Mouse (Mus musculus): Measurements from ENCODE around the gene Myf6.

The Myf6 gene

GRCm38 (mm10) chr10:107494568-107494967, at the start of gene Myf6:
TSS of gene Myf6 (minus strand) at chr10:107494737.
- no peak for DNase-seq

GRCm38 (mm10) chr10:107543026-107543425, 48.5 kb upstream of the Myf6 start:
- DNase-seq = no peak

DNA sequence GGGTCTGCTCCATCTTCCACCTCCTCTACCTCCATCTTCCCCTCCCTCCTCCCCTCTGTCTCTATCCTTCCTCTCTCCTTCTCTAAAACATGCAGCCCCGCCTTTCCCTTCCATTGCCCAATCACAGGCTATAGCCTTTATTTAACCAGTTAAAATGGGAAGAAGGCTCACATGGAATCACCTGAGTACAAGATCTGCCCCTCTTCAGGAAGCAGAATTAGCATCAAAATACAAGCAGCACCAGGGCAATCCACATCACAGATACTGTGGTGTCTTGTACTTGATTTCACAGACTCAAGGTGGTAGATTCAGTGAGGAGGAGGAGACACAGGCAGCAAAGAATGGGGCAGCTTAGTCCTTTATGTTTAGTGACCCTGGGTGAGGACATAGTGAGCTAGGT, 34.2 kb upstream of the Myf6 start:
- no peak for DNase-seq

DNA sequence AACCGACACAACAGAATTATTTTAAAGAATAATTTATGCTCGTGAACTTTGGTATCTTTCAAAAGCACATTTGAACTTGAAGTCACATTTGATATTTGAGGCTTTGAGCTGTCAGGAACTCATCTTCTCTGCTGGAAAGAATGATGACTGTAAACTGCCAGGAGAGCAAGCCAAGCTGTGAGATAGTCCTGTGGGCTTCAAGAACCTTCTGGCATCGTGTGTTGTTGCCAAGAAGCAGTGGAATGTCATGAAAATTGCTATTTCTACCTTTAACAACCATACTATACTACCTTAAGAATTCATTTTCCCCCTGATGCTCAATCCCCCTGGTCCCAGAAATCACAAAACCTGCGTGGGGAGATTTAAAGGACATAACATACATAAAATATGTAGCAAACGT, 24.7 kb upstream of the Myf6 start:
- DNase-seq = no peak

GRCm38 (mm10) chr10:107516641-107517040, 22.1 kb upstream of the Myf6 start:
- DNase-seq = no peak

GRCm38 (mm10) chr10:107514735-107515134, 20.2 kb upstream of the Myf6 start:
- DNase-seq = no peak

DNA sequence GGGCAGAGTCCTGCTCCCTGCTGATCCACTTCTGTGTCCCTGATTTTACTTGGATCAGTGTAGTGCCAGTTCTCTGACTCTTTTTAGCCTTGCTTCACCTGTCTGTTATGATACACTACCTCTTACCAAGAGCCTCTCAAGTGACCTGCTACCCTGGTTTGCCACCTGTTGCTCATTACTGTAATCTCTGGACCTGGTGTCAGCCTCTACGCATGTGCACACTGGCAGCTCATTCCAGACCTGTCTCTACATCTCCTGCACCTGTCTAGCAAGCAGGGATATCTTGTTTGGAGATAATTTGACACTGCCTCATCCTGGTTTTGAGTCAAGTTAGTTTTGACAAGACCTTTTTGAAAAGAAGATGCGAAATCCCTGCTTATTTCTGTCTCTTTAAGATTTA, 11.9 kb upstream of the Myf6 start:
- DNase-seq = no peak

GRCm38 (mm10) chr10:107503430-107503829, 8.9 kb upstream of the Myf6 start:
- DNase-seq = no peak

- DNase-seq = no peak
Observed at GRCm38 (mm10) chr10:107502193-107502592, 7.7 kb upstream of the Myf6 start.

DNA sequence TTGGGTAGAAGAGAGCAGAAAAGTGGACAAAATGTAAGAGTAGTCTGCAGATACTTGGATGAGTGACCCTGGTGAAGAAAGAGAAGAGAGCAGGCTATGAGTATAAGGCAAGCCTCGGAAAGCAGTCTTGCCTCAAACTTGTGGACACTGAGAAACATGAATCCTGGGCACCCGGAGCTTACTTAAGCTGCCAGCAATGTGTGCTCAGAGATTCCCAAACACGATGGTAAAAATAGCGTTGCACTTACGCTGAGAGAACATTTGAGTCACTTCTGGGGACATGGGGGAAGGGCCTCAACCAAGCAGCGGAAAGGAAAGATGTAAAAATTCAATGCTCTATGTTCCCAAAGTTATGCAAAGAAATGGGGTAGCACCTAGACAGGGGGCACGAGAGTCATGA, 5.1 kb upstream of the Myf6 start:
- no peak for DNase-seq

DNA sequence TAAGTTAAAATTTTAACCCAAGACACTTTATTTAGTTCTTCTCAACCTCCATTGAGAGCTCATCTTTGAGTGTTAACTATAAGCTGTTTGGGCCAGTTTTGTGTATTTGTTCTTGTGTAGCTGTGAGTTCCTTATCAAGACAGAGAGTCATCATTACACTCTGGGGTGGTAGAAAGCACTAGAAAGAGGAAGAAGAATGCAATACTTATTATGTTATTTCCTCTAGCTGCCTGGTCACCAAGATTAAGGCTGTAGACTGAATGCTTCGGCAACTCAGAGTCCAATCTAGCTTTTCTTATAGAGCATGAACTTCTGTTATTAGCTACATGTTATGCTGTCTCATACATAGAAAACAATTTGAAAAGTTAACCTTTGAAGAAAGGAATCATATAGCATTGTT, 1.9 kb upstream of the Myf6 start:
- no peak for DNase-seq

DNA sequence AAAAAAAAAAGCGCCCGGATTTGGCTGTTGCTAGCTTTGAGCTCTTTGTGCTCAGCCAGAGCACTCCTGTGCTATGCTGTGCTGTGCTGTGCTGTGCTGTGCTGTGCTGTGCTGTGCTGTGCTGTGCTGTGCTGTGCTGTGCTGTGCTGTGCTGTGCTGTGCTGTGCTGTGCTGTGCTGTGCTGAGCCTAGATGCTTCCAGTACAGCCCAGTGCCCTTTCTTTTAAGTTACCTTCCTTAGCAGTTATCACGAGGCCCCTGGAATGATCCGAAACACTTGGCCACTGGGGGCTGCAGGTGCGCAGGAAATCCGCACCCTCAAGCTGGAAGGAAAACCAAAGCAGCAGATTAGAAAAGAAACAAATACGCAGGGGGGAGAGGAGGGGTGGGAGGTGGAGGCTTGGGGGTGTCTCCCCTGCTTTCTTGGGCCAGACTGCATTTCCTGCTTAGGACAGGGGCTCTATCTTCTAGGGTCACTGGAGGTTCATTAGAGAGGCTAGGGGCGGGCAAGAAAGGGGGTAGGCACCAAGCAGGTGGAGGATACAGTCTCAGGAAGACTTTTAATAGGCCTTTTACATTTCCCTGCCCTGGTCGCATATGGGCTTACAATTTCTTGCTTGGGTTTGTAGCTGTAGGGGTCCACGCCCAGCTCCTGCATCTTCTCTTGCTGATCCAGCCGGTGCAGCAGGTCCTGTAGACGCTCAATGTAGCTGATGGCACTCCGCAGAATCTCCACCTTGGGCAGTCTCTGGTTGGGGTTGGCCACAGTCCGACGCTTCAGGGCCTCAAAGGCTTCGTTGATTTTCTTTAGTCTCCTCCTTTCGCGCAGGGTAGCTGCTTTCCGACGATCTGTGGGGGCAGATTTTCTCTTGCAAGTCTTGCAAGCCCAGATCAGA, 710 bp downstream of the Myf6 start:
- DNase-seq = no peak

GRCm38 (mm10) chr10:107492867-107493579, 1.5 kb downstream of the Myf6 start:
- no peak for DNase-seq

- no peak for DNase-seq
Observed at GRCm38 (mm10) chr10:107488654-107489315, 5.8 kb downstream of the Myf6 start.

DNA sequence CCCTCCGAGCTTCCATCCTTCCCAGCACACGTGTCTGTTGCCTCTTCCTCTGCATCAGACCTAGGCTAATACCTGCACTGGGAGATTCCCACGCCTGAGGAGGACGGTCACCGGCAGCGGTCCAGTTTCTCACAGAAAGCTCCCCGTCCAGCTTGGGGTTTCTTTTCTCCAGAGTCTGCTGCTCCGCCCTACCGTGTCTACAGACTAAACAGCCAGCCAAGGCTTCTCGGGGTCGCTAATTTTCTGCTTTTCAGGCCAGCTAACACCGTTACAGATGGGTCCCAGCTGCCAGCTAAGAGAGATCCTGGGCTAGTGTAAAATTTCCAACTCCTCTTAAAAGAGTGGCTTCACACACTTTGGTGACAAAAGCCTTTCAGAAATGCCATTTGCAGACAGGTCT, 7.8 kb downstream of the Myf6 start:
- no peak for DNase-seq

- DNase-seq = no peak
Observed at GRCm38 (mm10) chr10:107485870-107486269, 8.7 kb downstream of the Myf6 start, which contains the start of gene Myf5. TSS of gene Myf5 (minus strand) at chr10:107486134.

DNA sequence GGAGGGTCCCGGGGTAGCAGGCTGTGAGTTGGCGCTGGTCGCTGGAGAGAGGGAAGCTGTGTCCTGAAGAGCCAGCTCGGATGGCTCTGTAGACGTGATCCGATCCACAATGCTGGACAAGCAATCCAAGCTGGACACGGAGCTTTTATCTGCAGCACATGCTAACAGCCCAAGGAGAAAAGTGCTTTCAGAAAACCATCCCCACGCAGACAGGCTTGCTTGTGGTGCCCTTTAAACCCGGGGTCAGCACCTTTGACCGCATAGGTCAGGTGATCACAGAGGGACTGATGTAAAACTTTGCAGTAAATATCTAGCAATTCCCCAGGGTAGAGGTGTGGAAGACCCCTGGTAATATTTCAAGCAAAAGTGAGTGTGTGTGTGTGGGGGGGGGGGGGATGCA, 10.5 kb downstream of the Myf6 start:
- no peak for DNase-seq

DNA sequence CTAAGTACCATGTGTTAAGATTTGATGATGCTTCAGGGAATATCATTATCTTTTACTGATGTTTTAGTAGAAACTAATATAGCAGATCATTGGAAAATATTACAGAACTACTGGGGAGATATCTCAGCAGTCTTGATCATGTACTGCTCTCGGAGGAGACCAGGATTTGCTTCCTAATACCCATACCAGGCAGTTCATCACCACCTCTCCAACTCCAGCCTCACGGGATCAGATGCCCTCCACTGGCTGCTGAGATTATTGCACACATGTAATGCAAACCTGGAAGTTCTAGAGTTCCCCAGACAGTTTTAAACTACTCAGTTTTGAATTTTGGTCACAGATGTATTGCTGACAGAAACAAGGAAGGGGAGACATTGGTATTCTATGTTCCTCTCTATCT, 21.0 kb downstream of the Myf6 start:
- no peak for DNase-seq

- no peak for DNase-seq
Observed at GRCm38 (mm10) chr10:107471712-107472111, 22.8 kb downstream of the Myf6 start.

DNA sequence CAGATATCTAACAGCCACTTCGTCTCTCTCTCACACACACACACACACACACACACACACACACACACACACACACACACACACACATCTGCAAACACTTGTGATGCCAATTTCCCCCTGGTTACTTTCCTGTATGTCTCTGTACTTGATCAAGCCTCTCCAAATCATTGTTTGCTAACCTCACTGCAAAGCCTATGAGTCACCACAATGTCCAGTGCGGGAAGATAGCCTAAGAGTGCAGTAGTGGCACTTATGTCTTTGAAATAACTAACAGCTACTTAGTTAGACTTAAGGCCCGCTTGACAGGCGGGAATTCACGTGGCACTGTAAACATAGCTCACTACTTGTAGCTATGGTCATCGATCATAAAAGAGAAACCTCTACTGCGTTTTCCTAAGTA, 26.7 kb downstream of the Myf6 start:
- DNase-seq = peak; percentile 9 to 33

DNA sequence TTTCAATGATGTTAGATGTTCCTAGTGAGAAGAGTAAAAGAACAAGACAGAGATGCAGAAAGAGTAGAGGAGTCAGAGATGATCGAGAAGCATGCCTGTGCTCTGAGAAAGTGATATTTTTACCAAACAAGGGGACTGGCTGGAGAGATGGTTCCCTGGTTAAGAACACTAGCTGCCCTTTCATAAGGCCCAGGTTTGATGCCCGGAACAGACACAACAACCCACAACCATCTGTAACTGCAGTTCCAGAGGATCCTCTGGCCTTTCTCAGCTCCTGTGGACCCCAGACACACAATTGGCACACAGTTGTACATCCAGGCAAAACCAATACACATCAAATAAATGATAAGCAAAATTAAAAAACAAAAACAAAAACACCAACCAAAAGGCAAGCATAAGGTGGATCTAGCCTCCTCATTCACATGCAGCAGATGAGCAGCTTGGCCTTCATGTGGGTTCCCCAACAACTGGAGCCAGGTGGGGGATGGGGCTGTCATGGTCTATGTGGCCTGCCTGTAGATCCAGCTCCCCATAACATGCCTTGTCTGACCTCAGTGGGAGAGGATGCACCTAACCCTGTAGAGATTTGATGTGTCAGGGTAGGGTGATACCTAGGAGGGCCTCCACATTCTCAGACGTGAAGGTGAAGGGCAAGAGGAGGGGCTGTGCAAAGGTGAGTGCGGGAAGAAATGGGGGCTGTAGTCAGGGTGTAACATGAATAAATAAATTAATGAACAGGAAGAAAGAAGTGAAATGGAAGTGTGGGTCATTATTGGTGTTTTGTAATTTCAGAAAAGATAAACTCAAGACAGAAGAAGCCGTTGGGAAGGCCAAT, 44.8 kb downstream of the Myf6 start:
- DNase-seq = no peak

Data from lung, postnatal 4 days (tissue).